Mouse (Mus musculus) mesoderm, embryonic 11.5 days (tissue): ENCODE measurements at regions not wholly inside any gene's neighbourhood (a gene's known extent, or its start where the extent isn't known, plus 50 kb on each side); places are given as distances from the start of the nearest gene placed in this dataset.

Experiments used
- DNase-seq: peaks from one replicate; pipeline ENCODE4 v3.0.0-alpha.2; 2012; ENCODE audit warnings: low read depth, low spot score

- DNase-seq: no peak
Observed at GRCm38 (mm10) chr2:117543301-117543782, 200.5 kb upstream of the Rasgrp1 start.

- DNase-seq: no peak
Observed at GRCm38 (mm10) chr2:117548273-117548672, 205.5 kb upstream of the Rasgrp1 start.

GRCm38 (mm10) chr2:117556301-117556700 is 213.5 kb upstream of the Rasgrp1 start:
- peak; percentile 48 for DNase-seq

- DNase-seq: peak; percentile 30
Observed at GRCm38 (mm10) chr2:117570987-117571386, 228.2 kb upstream of the Rasgrp1 start.

GRCm38 (mm10) chr2:117587381-117587780 is 244.6 kb upstream of the Rasgrp1 start:
- DNase-seq: no peak

- DNase-seq: no peak
Observed at GRCm38 (mm10) chr2:117595028-117595427, 252.2 kb upstream of the Rasgrp1 start.

GRCm38 (mm10) chr2:117597573-117597972 is 254.8 kb upstream of the Rasgrp1 start:
- no peak for DNase-seq

GRCm38 (mm10) chr2:117614772-117615171 is 272.0 kb upstream of the Rasgrp1 start:
- peak; percentile 74 for DNase-seq

GRCm38 (mm10) chr2:117618063-117618462 is 275.3 kb upstream of the Rasgrp1 start:
- DNase-seq: no peak

GRCm38 (mm10) chr2:117623955-117624354 is 281.2 kb upstream of the Rasgrp1 start:
- DNase-seq: peak; percentile 36

- no peak for DNase-seq
Observed at GRCm38 (mm10) chr2:117634906-117635305, 292.1 kb upstream of the Rasgrp1 start.

GRCm38 (mm10) chr2:117637397-117637796 is 294.6 kb upstream of the Rasgrp1 start:
- no peak for DNase-seq

GRCm38 (mm10) chr2:117652101-117652500 is 309.3 kb upstream of the Rasgrp1 start:
- no peak for DNase-seq

GRCm38 (mm10) chr2:117652647-117653046 is 309.8 kb upstream of the Rasgrp1 start:
- DNase-seq: no peak

- DNase-seq: no peak
Observed at GRCm38 (mm10) chr2:117656546-117657175, 313.9 kb upstream of the Rasgrp1 start.

GRCm38 (mm10) chr2:117660217-117660924 is 317.6 kb upstream of the Rasgrp1 start:
- DNase-seq: no peak

- no peak for DNase-seq
Observed at GRCm38 (mm10) chr2:117662653-117663052, 319.9 kb upstream of the Rasgrp1 start.

- DNase-seq: no peak
Observed at GRCm38 (mm10) chr2:117666528-117666927, 323.7 kb upstream of the Rasgrp1 start.

GRCm38 (mm10) chr2:117668137-117668536 is 325.3 kb upstream of the Rasgrp1 start:
- no peak for DNase-seq

GRCm38 (mm10) chr2:117674877-117675276 is 332.1 kb upstream of the Rasgrp1 start:
- DNase-seq: no peak

GRCm38 (mm10) chr2:117678650-117679049 is 335.8 kb upstream of the Rasgrp1 start:
- no peak for DNase-seq

GRCm38 (mm10) chr2:117685836-117686453 is 343.1 kb upstream of the Rasgrp1 start:
- no peak for DNase-seq

- DNase-seq: no peak
Observed at GRCm38 (mm10) chr2:117693537-117693936, 350.7 kb upstream of the Rasgrp1 start.
